Mouse (Mus musculus): ENCODE data around the gene Kctd12.

GRCm38 (mm10) chr14:102981441-102982015 is 909 bp downstream of the Kctd12 start:
- TF ChIP-seq CTCF (IDR thresholded peaks at IDR 0.05; ENCODE audit: low read depth) (peak; percentile 49), EP300 (IDR thresholded peaks at IDR 0.05; ENCODE audit: low read depth) (no peak)

All from heart, postnatal 0 days (tissue).